Mouse (Mus musculus) neural tube, embryonic 13.5 days (tissue): ENCODE measurements around the gene Syt13. TPM values are rescaled to one million over a fixed set of nuclear protein-coding genes. Genes with fewer than 3 reads are reported as not detected.

ENCODE experiments used
- ATAC-seq: fragments of 200-750 bp; cut with Nextera tagmentation; 2 replicates; pipeline ENCODE4 v1.8.0; 2017; ENCODE audit warnings: low read depth, mild to moderate bottlenecking, moderate TSS enrichment, moderate library complexity
- H3K27ac ChIP-seq: fragments of 300-500 bp; sonication (generic); replicated peaks from 2 replicates; pipeline ENCODE4 v1.5.1; 2015; ENCODE audit warnings: moderate library complexity, mild to moderate bottlenecking, inconsistent platforms
- H3K27me3 ChIP-seq: fragments of 300-500 bp; sonication (generic); 2 replicates; pipeline ENCODE4 v1.6.1; 2015; ENCODE audit warnings: mild to moderate bottlenecking, inconsistent platforms
- H3K36me3 ChIP-seq: fragments of 300-500 bp; sonication (generic); 2 replicates; pipeline ENCODE4 v1.6.1; 2015; ENCODE audit warnings: mild to moderate bottlenecking, inconsistent platforms
- H3K4me1 ChIP-seq: fragments of 300-500 bp; sonication (generic); replicated peaks from 2 replicates; pipeline ENCODE4 v1.6.1; 2015; ENCODE audit warnings: inconsistent platforms
- H3K4me2 ChIP-seq: fragments of 300-500 bp; sonication (generic); 2 replicates; pipeline ENCODE4 v1.6.1; 2015; ENCODE audit warnings: inconsistent platforms, mild to moderate bottlenecking, moderate library complexity
- H3K4me3 ChIP-seq: fragments of 300-500 bp; sonication (generic); 2 replicates; pipeline ENCODE4 v1.5.1; 2015; ENCODE audit warnings: mild to moderate bottlenecking, inconsistent platforms
- H3K9ac ChIP-seq: fragments of 300-500 bp; sonication (generic); 2 replicates; pipeline ENCODE4 v1.6.1; 2015; ENCODE audit warnings: moderate library complexity, mild to moderate bottlenecking, inconsistent platforms
- H3K9me3 ChIP-seq: fragments of 300-500 bp; sonication (generic); 2 replicates; pipeline ENCODE4 v1.6.1; 2016; ENCODE audit warnings: inconsistent platforms
- WGBS: fragments of 180-500 bp; shearing (Covaris S2); methylation state at CpG from one replicate; pipeline ENCODE4 v1.1.7; 2015; 5-methylcytosine and 5-hydroxymethylcytosine counted together
- polyA plus RNA-seq: library from polyadenylated mRNA; unstranded; fragments of >200 nt; fragmentation: Nextera tagmentation; extraction: Ambion mirVana; gene quantifications from 2 replicates; pipeline ENCODE4 v1.2.1, GENCODE M21; 2015

Syt13 gene
- polyA plus RNA-seq, 1 experiment from 2014 or later = 52.3 TPM

DNA sequence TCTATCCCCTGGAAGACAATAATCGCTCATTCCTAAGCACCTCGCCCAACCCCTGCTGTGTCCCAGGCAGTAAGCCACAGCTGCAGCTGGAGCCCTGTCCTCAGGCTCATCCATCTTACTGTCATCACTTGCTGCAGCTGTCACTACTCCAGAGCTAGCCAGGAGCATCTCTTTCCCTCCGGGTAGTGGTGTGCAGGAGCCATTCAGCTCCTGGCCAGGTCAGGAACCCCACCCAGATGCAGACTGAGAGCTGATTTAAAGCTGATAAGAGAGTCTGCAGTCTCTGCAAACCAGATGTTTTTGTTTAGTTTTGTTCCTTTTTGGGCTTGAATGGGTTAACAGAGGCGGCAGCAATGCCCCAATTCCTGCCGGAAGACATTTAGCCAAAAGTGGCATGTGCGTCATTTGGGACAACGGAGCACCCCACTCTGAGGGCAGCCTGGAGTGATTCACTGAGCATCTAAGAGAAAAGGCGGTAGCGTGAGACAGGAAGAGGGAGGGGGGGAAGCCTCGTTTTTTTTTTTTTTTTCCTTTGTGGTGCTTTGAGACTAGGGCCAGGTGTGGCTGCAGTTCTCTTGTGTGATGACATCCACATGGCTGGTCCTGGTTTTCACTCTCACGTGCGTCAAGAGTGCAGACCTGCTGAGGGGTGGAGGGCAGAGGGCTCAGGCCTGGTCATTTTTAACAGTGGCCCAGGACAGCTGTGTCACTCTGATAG, 33.2 kb downstream of the Syt13 start:
- Histone ChIP-seq H3K4me3 (no peak overlapping the region), H3K9me3 (no peaks in the 10 kb centered on the region), H3K36me3 (no peaks in the 10 kb centered on the region), H3K4me1 (peaks cover 35% of the 10 kb centered on the region), H3K4me2 (peak overlapping the region; percentile 17; the same call in 1 of the 2 replicates), H3K9ac (no peak overlapping the region), H3K27me3 (peaks cover 53% of the 10 kb centered on the region), H3K27ac (no peak overlapping the region)
- WGBS = 4% methylated on average over 12 of the region's 12 CpGs
- ATAC-seq = peak; percentile 61; the same call in 1 of the 2 replicates

DNA sequence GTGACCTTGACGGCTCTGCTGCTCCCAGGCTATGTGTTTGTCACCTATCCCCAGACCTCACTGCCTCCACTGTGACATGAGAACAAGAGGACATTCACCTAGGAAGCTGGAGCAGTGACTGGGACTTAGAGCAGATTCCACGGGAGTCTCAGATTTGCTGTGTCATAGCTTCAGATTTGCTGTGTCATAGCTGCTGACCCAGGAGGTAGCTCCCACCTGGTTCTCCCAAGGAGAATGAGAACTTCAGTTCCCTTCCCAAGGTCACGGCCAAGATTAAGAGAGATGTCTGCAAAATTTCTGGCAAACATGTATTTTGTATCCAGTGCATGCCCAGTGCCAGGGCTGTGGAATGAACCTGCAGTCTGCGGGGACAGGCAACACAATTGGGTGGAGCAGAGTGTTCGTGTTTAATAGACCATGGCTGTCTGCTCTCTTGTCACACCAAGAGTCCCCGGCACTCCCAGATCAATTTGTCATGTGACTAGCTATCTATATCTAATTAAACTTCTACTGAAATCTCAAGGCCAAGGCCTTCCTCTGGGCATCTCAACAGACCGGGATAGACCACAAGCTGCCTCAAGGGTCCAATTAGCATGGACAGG, 33.9 kb downstream of the Syt13 start:
- no peaks in the 10 kb centered on the region for H3K9me3 ChIP-seq
- H3K27me3 ChIP-seq = peaks cover 53% of the 10 kb centered on the region
- peaks cover 35% of the 10 kb centered on the region for H3K4me1 ChIP-seq
- no peak overlapping the region for H3K27ac ChIP-seq
- 32% methylated on average over 7 of the region's 7 CpGs for WGBS
- no peak overlapping the region for H3K4me2 ChIP-seq
- H3K9ac ChIP-seq = no peak overlapping the region
- ATAC-seq = no peak; the same call in 1 of the 2 replicates
- no peaks in the 10 kb centered on the region for H3K36me3 ChIP-seq
- no peak overlapping the region for H3K4me3 ChIP-seq

DNA sequence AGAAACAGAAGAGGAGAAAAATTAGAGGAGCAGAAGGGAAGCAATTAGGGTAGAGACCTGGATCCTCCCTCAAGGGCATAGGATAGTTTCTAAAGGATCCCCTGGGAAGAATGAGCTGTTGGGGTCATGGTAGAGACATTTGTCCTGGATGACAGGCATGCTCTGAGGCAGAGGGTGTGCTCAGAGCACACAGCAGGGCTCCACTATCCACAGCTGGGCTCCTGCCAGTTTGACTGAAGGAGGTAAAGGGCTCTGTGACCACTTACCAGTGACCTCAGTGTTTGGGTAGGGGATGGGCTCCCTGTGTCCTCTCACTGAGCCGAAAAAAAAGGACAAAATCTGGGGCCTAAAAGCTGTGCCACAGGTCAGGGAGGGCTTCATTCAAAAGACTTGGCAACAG, 34.6 kb downstream of the Syt13 start:
- no peak overlapping the region for H3K9ac ChIP-seq
- ATAC-seq = no peak
- no peaks in the 10 kb centered on the region for H3K9me3 ChIP-seq
- no peak overlapping the region for H3K27ac ChIP-seq
- H3K36me3 ChIP-seq = no peaks in the 10 kb centered on the region
- H3K4me2 ChIP-seq = no peak overlapping the region
- peaks cover 50% of the 10 kb centered on the region for H3K27me3 ChIP-seq
- peaks cover 35% of the 10 kb centered on the region for H3K4me1 ChIP-seq
- no peak overlapping the region for H3K4me3 ChIP-seq
- WGBS = 0% methylated on average over 1 of the region's 1 CpGs

DNA sequence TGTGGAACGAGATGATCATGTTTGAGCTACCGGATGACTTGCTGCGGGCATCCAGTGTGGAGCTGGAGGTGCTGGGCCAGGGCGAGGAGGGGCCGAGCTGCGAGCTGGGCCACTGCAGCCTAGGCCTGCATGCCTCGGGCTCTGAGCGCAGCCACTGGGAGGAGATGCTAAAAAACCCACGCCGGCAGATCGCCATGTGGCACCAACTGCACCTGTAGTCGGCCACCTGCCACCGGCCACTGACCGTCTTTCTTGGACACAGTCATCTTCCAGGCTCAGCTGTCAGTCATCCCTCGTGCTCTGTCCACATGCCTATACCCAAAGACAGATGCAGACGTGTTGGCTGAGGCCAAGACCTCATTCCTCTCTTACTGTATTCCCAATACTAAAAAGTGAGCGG, 38.6 kb downstream of the Syt13 start:
- H3K9me3 ChIP-seq = peaks cover 3% of the 10 kb centered on the region; the same call in 1 of the 2 replicates
- ATAC-seq = no peak
- no peak overlapping the region for H3K4me2 ChIP-seq
- peaks cover 23% of the 10 kb centered on the region for H3K4me1 ChIP-seq
- H3K4me3 ChIP-seq = no peak overlapping the region
- H3K36me3 ChIP-seq = no peaks in the 10 kb centered on the region
- no peak overlapping the region for H3K9ac ChIP-seq
- WGBS = 92% methylated on average over 17 of the region's 17 CpGs
- peaks cover 29% of the 10 kb centered on the region for H3K27me3 ChIP-seq
- no peak overlapping the region for H3K27ac ChIP-seq

DNA sequence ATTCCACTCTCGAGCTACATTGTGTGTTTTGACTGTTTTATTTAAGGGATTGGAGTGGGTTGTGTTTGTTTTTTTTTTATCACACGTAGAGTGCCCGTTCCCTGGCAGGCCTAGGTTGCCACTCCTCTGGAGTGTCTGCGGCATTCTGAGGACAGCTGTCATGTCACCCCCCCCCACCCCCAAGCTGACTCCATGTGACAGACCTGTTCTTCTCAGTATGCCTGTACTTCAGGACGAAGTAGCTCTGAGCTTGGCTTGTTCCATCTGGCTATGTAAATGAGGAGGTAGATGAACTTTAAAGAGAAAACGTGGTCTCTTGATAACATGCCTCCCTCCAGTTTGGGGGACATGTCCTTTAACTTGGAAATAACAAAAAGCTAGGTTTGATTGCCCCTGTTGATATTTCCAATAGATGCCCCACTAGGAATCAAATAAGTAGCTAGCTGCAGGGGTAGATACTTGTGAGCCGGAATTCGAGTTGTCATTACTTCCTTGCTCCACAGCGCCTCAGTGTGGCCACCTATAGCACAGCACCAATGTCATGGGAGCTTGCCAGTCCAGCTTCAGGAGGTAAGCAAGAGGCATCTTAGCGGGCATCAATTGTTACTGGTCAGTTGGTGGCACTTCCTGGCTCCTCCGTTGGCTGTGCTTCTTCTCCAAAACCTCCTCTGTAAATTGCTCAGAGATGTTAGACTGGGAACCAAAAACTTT, 39.7 kb downstream of the Syt13 start:
- Histone ChIP-seq H3K4me3 (no peak overlapping the region), H3K4me2 (no peak overlapping the region), H3K27me3 (peaks cover 29% of the 10 kb centered on the region), H3K36me3 (no peaks in the 10 kb centered on the region), H3K9me3 (peaks cover 6% of the 10 kb centered on the region; the same call in 1 of the 2 replicates), H3K4me1 (peaks cover 11% of the 10 kb centered on the region), H3K27ac (no peak overlapping the region), H3K9ac (no peak overlapping the region)
- no peak for ATAC-seq
- WGBS = 40% methylated on average over 11 of the region's 11 CpGs

DNA sequence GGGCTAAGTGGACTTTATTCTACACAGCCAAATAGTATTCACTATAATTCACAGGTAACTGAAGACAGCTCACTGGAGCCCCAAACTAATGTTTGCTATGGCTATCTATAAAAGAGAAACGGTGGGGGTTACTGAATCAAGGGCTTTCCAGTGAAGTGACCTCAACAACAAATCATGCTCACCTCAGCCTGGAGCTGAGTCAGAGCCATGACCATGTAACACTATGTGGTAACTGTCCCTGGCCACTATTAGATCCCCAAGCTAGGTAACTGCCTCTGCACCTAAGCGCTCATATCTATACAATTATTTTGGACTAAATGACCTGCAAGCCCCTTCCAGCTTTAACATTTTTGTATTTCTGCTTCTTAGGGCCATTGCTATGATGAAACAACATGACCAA, 42.0 kb downstream of the Syt13 start:
- Histone ChIP-seq H3K27me3 (peaks cover 26% of the 10 kb centered on the region), H3K36me3 (no peaks in the 10 kb centered on the region), H3K4me2 (no peak overlapping the region), H3K9ac (no peak overlapping the region), H3K4me1 (peaks cover 5% of the 10 kb centered on the region; the same call in 1 of the 2 replicates), H3K4me3 (no peak overlapping the region), H3K27ac (no peak overlapping the region), H3K9me3 (peaks cover 6% of the 10 kb centered on the region; the same call in 1 of the 2 replicates)
- ATAC-seq = no peak
- WGBS = 90% methylated on average over 2 of the region's 2 CpGs

DNA sequence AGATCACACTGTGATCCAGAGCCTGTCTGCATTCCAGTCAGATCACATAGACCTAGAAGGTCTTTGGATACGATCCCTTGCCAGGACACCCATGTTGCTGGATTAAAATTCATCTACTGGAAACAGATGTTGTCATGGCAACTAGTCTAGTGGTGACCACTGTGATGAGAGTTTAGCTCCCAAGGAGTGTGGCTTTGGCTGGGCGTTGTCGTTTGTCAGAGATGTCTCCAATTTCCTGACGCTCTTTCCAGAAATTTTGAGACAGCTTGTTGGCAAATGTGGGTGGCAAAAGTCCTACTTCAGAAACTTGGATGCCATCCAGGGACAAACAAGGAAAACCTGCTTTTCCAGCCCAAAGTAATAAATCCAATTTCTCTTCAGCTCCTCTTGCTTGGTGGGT, 43.7 kb downstream of the Syt13 start:
- 79% methylated on average over 4 of the region's 4 CpGs for WGBS
- H3K4me2 ChIP-seq = no peak overlapping the region
- H3K9me3 ChIP-seq = peaks cover 6% of the 10 kb centered on the region; the same call in 1 of the 2 replicates
- H3K36me3 ChIP-seq = no peaks in the 10 kb centered on the region
- peaks cover 15% of the 10 kb centered on the region for H3K27me3 ChIP-seq
- H3K4me3 ChIP-seq = no peak overlapping the region
- no peak for ATAC-seq
- no peaks in the 10 kb centered on the region for H3K4me1 ChIP-seq
- no peak overlapping the region for H3K27ac ChIP-seq
- H3K9ac ChIP-seq = no peak overlapping the region

DNA sequence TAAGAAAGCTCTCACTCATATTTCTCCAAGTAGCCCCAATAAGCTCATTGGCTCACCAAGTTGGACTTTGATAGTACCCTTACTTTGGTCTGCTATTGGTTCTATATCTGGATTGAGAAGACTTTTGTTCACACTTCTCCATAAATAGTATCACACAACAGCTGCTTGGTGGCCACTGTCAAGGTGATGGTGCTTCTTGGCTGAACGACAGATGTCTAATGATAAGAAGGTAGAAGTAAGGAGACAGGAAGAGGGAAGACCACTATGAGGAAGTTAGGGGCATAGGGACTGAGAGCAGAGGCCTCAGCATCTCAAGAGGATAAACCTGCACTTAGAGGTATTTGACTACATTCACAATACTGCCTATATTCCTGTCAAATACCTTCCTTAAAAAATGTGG, 49.4 kb downstream of the Syt13 start:
- 94% methylated on average over 1 of the region's 1 CpGs for WGBS
- ATAC-seq = no peak

DNA sequence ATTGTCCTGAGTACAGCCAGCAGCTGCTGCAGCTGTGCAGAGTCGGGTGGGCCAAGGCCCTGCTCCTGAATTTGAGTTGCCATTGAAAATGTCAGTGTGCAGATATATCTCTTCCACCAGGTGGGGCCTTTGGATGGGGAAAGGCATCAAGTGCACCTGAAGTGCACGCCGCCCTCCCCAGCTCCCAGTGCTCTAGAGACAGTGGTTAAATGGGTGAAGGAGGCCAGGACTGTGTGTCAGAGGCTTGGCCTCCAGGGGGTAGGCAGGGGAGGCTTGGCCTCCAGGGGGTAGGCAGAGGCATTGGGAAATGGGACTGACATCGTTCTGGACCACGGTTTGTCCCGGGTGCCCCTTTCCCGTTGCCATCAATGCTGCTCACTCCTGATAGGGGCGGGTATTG, 51.4 kb downstream of the Syt13 start:
- H3K27ac ChIP-seq = no peak overlapping the region
- H3K4me2 ChIP-seq = no peak overlapping the region
- ATAC-seq = no peak
- WGBS = 54% methylated on average over 8 of the region's 8 CpGs
- H3K9ac ChIP-seq = no peak overlapping the region
- H3K27me3 ChIP-seq = no peaks in the 10 kb centered on the region
- H3K4me1 ChIP-seq = peaks cover 16% of the 10 kb centered on the region
- H3K9me3 ChIP-seq = 0 out of 2 replicates have a peak, but pooled peaks cover 4% of the 10 kb centered on the region
- H3K4me3 ChIP-seq = no peak overlapping the region
- 0 out of 2 replicates have a peak, but pooled peaks cover 3% of the 10 kb centered on the region for H3K36me3 ChIP-seq

More for the DNA sequence above, 49.4 kb downstream of the Syt13 start:
- Histone ChIP-seq H3K9me3 (0 out of 2 replicates have a peak, but pooled peaks cover 4% of the 10 kb centered on the region), H3K27me3 (no peaks in the 10 kb centered on the region), H3K4me3 (no peak overlapping the region), H3K4me1 (peaks cover 16% of the 10 kb centered on the region), H3K36me3 (no peaks in the 10 kb centered on the region), H3K4me2 (no peak overlapping the region), H3K9ac (no peak overlapping the region), H3K27ac (no peak overlapping the region)

DNA sequence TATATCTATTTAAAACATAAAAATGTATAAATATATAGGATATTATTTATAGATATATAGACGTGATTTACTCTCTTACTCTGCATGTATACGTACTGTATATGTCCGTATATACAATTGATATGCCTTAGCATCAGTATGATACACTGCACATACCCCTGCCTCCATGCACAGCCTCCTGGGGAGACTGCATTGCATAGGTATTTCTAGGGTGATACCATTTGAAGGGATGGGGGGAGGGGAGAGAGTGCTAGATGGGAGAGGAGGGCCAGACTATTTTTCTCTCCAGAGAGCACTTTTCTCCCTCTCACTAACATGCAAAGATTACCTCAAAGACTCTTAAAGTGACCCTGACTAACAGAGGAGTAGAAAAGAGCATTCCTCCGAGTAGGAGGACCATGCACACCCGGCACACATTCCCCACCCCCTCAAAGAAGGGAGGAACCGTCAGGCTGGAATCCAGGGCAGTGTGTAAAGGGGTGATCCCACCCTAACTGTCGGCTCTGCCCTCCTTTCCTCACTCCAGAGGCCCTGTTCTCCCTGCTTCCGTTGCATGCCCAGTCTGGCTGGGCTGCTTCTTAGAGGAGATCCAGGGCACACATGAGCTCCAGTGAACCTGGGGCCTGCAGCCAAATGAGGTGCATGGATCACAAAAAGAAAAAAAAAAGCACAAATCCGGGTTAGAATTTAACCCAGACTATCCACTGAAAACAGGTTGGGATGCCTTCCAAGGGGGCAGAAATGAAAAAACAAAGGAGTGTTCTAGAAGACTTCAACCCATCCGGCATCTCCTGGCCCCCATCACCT, 52.3 kb downstream of the Syt13 start:
- H3K4me3 ChIP-seq = no peak overlapping the region
- H3K36me3 ChIP-seq = peaks cover 11% of the 10 kb centered on the region
- no peaks in the 10 kb centered on the region for H3K27me3 ChIP-seq
- peaks cover 16% of the 10 kb centered on the region for H3K4me1 ChIP-seq
- ATAC-seq = peak; percentile 58; the same call in 1 of the 2 replicates
- no peak overlapping the region for H3K9ac ChIP-seq
- 0 out of 2 replicates have a peak overlapping the region, but pooled peaks have one; percentile 5 for H3K27ac ChIP-seq
- WGBS = 25% methylated on average over 10 of the region's 10 CpGs
- H3K4me2 ChIP-seq = no peak overlapping the region
- 0 out of 2 replicates have a peak, but pooled peaks cover 4% of the 10 kb centered on the region for H3K9me3 ChIP-seq

DNA sequence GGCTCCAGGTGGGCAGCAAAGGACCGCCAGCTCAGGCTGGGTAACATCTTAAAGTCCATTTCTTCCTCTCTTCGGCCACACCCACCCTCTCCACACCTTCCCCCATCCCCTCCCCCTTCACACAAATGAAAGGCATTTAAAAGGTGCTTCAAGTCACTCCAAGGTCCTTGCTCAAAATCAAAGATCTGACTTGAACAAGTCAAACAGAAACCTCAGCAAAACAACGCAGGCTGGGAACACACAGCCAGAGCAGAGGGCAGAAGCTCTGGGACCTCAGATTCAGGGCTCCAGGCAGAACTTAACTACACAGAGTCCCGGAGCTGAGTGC, 52.9 kb downstream of the Syt13 start:
- 50% methylated on average over 4 of the region's 4 CpGs for WGBS
- ATAC-seq = no peak
- H3K9ac ChIP-seq = no peak overlapping the region

More for the DNA sequence above, 52.9 kb downstream of the Syt13 start:
- Histone ChIP-seq H3K27me3 (no peaks in the 10 kb centered on the region), H3K4me2 (no peak overlapping the region), H3K27ac (no peak overlapping the region), H3K9me3 (0 out of 2 replicates have a peak, but pooled peaks cover 4% of the 10 kb centered on the region), H3K4me1 (peaks cover 16% of the 10 kb centered on the region), H3K4me3 (no peak overlapping the region), H3K36me3 (peaks cover 17% of the 10 kb centered on the region)
